Mouse (Mus musculus): Measurements from ENCODE around the gene Stn1. TPM values are rescaled to one million over a fixed set of nuclear protein-coding genes. Genes with fewer than 3 reads are reported as not detected.

The Stn1 gene
- polyA plus RNA-seq, 1 experiment from 2014 or later: 27.2 TPM

GRCm38 (mm10) chr19:47563715-47564114, 26.4 kb upstream of the Stn1 start:
- H3K4me3 ChIP-seq (replicated peaks): no peak overlapping the region
- no peak overlapping the region for H3K27ac ChIP-seq (replicated peaks)
- 73% methylated on average over 13 of the region's 13 CpGs for WGBS
- no peak overlapping the region for H3K4me2 ChIP-seq
- ATAC-seq (ENCODE audit: low FRiP score): no peak
- no peaks in the 10 kb centered on the region for H3K27me3 ChIP-seq (replicated peaks)
- no peak overlapping the region for H3K9ac ChIP-seq (replicated peaks)
- H3K9me3 ChIP-seq (replicated peaks): no peaks in the 10 kb centered on the region
- H3K36me3 ChIP-seq: no peaks in the 10 kb centered on the region
- H3K4me1 ChIP-seq: 0 out of 2 replicates have a peak, but pooled peaks cover 7% of the 10 kb centered on the region

GRCm38 (mm10) chr19:47561996-47562441, 24.7 kb upstream of the Stn1 start:
- ATAC-seq (ENCODE audit: low FRiP score): no peak
- Histone ChIP-seq H3K27me3 (replicated peaks) (no peaks in the 10 kb centered on the region), H3K4me3 (replicated peaks) (no peak overlapping the region), H3K9me3 (replicated peaks) (no peaks in the 10 kb centered on the region), H3K27ac (replicated peaks) (no peak overlapping the region), H3K4me1 (0 out of 2 replicates have a peak, but pooled peaks cover 7% of the 10 kb centered on the region), H3K36me3 (no peaks in the 10 kb centered on the region), H3K4me2 (no peak overlapping the region), H3K9ac (replicated peaks) (no peak overlapping the region)
- 81% methylated on average over 5 of the region's 5 CpGs for WGBS

- Histone ChIP-seq H3K4me2 (no peak overlapping the region), H3K4me3 (replicated peaks) (no peak overlapping the region), H3K4me1 (0 out of 2 replicates have a peak, but pooled peaks cover 7% of the 10 kb centered on the region), H3K27me3 (replicated peaks) (no peaks in the 10 kb centered on the region), H3K9me3 (replicated peaks) (no peaks in the 10 kb centered on the region), H3K27ac (replicated peaks) (no peak overlapping the region), H3K9ac (replicated peaks) (no peak overlapping the region), H3K36me3 (no peaks in the 10 kb centered on the region)
- WGBS: 89% methylated on average over 12 of the region's 12 CpGs
- ATAC-seq (ENCODE audit: low FRiP score): no peak
Observed at GRCm38 (mm10) chr19:47560544-47561161, 23.3 kb upstream of the Stn1 start.

- Histone ChIP-seq H3K9ac (replicated peaks) (no peak overlapping the region), H3K4me1 (0 out of 2 replicates have a peak, but pooled peaks cover 4% of the 10 kb centered on the region), H3K9me3 (replicated peaks) (no peaks in the 10 kb centered on the region), H3K4me3 (replicated peaks) (no peak overlapping the region), H3K36me3 (no peaks in the 10 kb centered on the region), H3K27ac (replicated peaks) (no peak overlapping the region), H3K27me3 (replicated peaks) (no peaks in the 10 kb centered on the region), H3K4me2 (no peak overlapping the region)
- ATAC-seq (ENCODE audit: low FRiP score): no peak
- 74% methylated on average over 14 of the region's 14 CpGs for WGBS
Observed at GRCm38 (mm10) chr19:47559751-47560512, 22.6 kb upstream of the Stn1 start.

- no peak overlapping the region for H3K4me2 ChIP-seq
- H3K36me3 ChIP-seq: no peaks in the 10 kb centered on the region
- H3K27me3 ChIP-seq (replicated peaks): no peaks in the 10 kb centered on the region
- no peak overlapping the region for H3K9ac ChIP-seq (replicated peaks)
- ATAC-seq (ENCODE audit: low FRiP score): no peak
- no peaks in the 10 kb centered on the region for H3K9me3 ChIP-seq (replicated peaks)
- no peak overlapping the region for H3K27ac ChIP-seq (replicated peaks)
- no peak overlapping the region for H3K4me3 ChIP-seq (replicated peaks)
- H3K4me1 ChIP-seq: 0 out of 2 replicates have a peak, but pooled peaks cover 2% of the 10 kb centered on the region
- 79% methylated on average over 5 of the region's 5 CpGs for WGBS
Observed at GRCm38 (mm10) chr19:47559145-47559544, 21.8 kb upstream of the Stn1 start.

GRCm38 (mm10) chr19:47549584-47549983, 12.3 kb upstream of the Stn1 start:
- WGBS: 55% methylated on average over 4 of the region's 4 CpGs
- H3K4me3 ChIP-seq (replicated peaks): no peak overlapping the region
- no peak for ATAC-seq (ENCODE audit: low FRiP score)
- H3K27ac ChIP-seq (replicated peaks): no peak overlapping the region
- no peaks in the 10 kb centered on the region for H3K36me3 ChIP-seq
- no peaks in the 10 kb centered on the region for H3K9me3 ChIP-seq (replicated peaks)
- no peak overlapping the region for H3K4me2 ChIP-seq
- H3K9ac ChIP-seq (replicated peaks): no peak overlapping the region
- H3K4me1 ChIP-seq: peaks cover 9% of the 10 kb centered on the region; the same call in 1 of the 2 replicates
- H3K27me3 ChIP-seq (replicated peaks): no peaks in the 10 kb centered on the region

- no peaks in the 10 kb centered on the region for H3K9me3 ChIP-seq (replicated peaks)
- no peak overlapping the region for H3K27ac ChIP-seq (replicated peaks)
- no peak overlapping the region for H3K4me2 ChIP-seq
- H3K27me3 ChIP-seq (replicated peaks): no peaks in the 10 kb centered on the region
- peaks cover 9% of the 10 kb centered on the region; the same call in 1 of the 2 replicates for H3K4me1 ChIP-seq
- ATAC-seq (ENCODE audit: low FRiP score): no peak
- H3K36me3 ChIP-seq: no peaks in the 10 kb centered on the region
- H3K9ac ChIP-seq (replicated peaks): no peak overlapping the region
- 53% methylated on average over 9 of the region's 9 CpGs for WGBS
- H3K4me3 ChIP-seq (replicated peaks): no peak overlapping the region
Observed at GRCm38 (mm10) chr19:47549174-47549573, 11.9 kb upstream of the Stn1 start.

- Histone ChIP-seq H3K4me1 (peaks cover 9% of the 10 kb centered on the region; the same call in 1 of the 2 replicates), H3K4me3 (replicated peaks) (no peak overlapping the region), H3K27ac (replicated peaks) (no peak overlapping the region), H3K36me3 (no peaks in the 10 kb centered on the region), H3K4me2 (no peak overlapping the region), H3K27me3 (replicated peaks) (no peaks in the 10 kb centered on the region), H3K9me3 (replicated peaks) (no peaks in the 10 kb centered on the region), H3K9ac (replicated peaks) (no peak overlapping the region)
- no peak for ATAC-seq (ENCODE audit: low FRiP score)
- WGBS: 91% methylated on average over 11 of the region's 11 CpGs
Observed at GRCm38 (mm10) chr19:47548432-47549076, 11.2 kb upstream of the Stn1 start.

GRCm38 (mm10) chr19:47545528-47545927, 8.2 kb upstream of the Stn1 start:
- no peak overlapping the region for H3K27ac ChIP-seq (replicated peaks)
- peaks cover 11% of the 10 kb centered on the region; the same call in 1 of the 2 replicates for H3K4me1 ChIP-seq
- no peak overlapping the region for H3K4me3 ChIP-seq (replicated peaks)
- no peak; the same call in 1 of the 2 replicates for ATAC-seq (ENCODE audit: low FRiP score)
- H3K9ac ChIP-seq (replicated peaks): no peak overlapping the region
- H3K9me3 ChIP-seq (replicated peaks): no peaks in the 10 kb centered on the region
- H3K4me2 ChIP-seq: no peak overlapping the region
- no peaks in the 10 kb centered on the region for H3K36me3 ChIP-seq
- no peaks in the 10 kb centered on the region for H3K27me3 ChIP-seq (replicated peaks)

GRCm38 (mm10) chr19:47545055-47545454, 7.7 kb upstream of the Stn1 start:
- no peak overlapping the region for H3K4me2 ChIP-seq
- no peak overlapping the region for H3K9ac ChIP-seq (replicated peaks)
- WGBS: 26% methylated on average over 3 of the region's 3 CpGs
- no peaks in the 10 kb centered on the region for H3K9me3 ChIP-seq (replicated peaks)
- peaks cover 11% of the 10 kb centered on the region; the same call in 1 of the 2 replicates for H3K4me1 ChIP-seq
- H3K36me3 ChIP-seq: no peaks in the 10 kb centered on the region
- H3K27me3 ChIP-seq (replicated peaks): no peaks in the 10 kb centered on the region
- no peak for ATAC-seq (ENCODE audit: low FRiP score)
- H3K27ac ChIP-seq (replicated peaks): no peak overlapping the region
- no peak overlapping the region for H3K4me3 ChIP-seq (replicated peaks)

- 64% methylated on average over 7 of the region's 7 CpGs for WGBS
- no peak for ATAC-seq (ENCODE audit: low FRiP score)
- H3K27ac ChIP-seq (replicated peaks): no peak overlapping the region
- H3K9ac ChIP-seq (replicated peaks): no peak overlapping the region
- no peaks in the 10 kb centered on the region for H3K36me3 ChIP-seq
- no peaks in the 10 kb centered on the region for H3K9me3 ChIP-seq (replicated peaks)
- H3K4me2 ChIP-seq: no peak overlapping the region
- H3K4me1 ChIP-seq: peaks cover 15% of the 10 kb centered on the region
- H3K27me3 ChIP-seq (replicated peaks): no peaks in the 10 kb centered on the region
- no peak overlapping the region for H3K4me3 ChIP-seq (replicated peaks)
Observed at GRCm38 (mm10) chr19:47542441-47542840, 5.1 kb upstream of the Stn1 start.
